Mouse (Mus musculus) brain, embryonic 14.5 days (tissue): Measurements from ENCODE around the gene Pdcd6.

Source experiments
- CTCF ChIP-seq: fragments of 200-500 bp; IDR thresholded peaks from 2 replicates; pipeline ENCODE4 v1.5.1; 2012; ENCODE audit warnings: inconsistent platforms, mild to moderate bottlenecking, moderate library complexity, borderline replicate concordance; ENCODE audit not compliant: insufficient read depth, insufficient read length; ENCODE audit errors: extremely low read depth
- POLR2A ChIP-seq: fragments of 200-500 bp; IDR thresholded peaks from 2 replicates; pipeline ENCODE4 v1.6.1; 2012; ENCODE audit warnings: mild to moderate bottlenecking, inconsistent platforms, borderline replicate concordance; ENCODE audit not compliant: poor library complexity, insufficient read depth, insufficient read length, severe bottlenecking; ENCODE audit errors: extremely low read depth

- TF ChIP-seq CTCF (peak; percentile 70), POLR2A (no peak; the same call in 1 of the 2 replicates)
Observed at GRCm38 (mm10) chr13:74260231-74260992, 57.0 kb downstream of the Pdcd6 start.
